Mouse (Mus musculus): Measurements from ENCODE around the gene Lurap1l.
"Not testable (repeated sequence)": the region's sequence is repeated elsewhere in the genome, so short reads cannot be mapped to it uniquely, and the experiment has no call there.

Gene Lurap1l

DNA sequence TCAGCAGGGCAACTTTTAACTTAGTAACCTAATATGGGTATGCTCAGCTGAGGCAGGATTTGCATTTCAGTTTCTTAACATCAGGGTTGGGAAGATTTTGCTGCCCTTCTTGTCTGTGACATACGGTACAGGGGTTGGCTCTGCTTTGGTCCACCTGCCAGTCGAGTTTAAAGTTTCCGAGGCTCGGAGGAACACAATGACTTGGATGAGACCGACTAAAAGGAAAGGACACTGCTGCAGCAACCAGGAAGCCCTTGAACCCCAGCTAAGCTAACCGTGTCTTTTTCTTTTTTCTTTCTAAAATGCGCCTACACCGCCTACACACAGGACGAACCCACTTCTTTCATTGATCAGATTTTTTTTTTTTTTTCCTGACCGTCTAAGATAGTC, at the start of gene Lurap1l:
TSS of gene Lurap1l (plus strand) at position 166 of the 390 bp plus-strand sequence.
- in situ Hi-C loops (cut with MboI, MseI), result no loop called here

DNA sequence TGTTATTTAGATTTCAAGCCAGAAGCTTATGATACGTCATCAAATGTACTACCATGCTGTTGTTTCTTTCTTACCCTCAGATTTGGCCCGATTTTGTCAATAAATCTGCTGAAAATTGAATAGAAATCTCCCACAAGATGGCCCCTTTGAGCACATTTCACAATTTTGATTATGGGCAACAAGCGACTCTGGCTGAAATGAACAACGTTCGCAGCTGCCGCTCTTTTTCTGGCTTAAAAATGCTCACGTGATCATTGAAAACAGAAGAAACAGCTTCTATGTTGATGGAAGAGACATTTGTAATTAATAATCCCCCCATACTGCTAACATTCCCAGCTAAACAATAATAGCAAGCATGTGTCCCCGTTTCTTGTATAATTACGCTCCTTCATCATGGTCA, 47.5 kb upstream of the Lurap1l start:
- in situ Hi-C loops (cut with MboI, MseI), result no loop called here

DNA sequence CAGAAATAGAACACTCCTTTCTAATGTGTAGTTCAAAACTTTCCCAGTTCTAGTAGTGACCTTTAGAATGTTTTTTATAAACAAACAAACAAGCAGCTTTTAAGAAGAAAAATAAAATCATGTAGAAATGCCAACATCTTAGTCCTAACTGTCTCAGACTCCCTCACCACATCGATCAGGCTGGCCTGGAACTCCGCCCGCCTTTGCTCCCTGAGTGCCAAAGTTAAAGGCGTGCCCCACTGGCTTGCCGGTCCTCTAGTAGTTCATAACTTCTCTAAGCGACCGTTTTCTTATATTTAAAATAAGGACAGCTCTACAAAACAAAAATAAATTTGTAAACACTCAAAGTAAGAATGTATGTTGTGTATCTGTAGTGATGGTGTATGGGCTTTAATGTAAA, 46.5 kb upstream of the Lurap1l start:
- in situ Hi-C loops (cut with MboI, MseI), result no loop called here

DNA sequence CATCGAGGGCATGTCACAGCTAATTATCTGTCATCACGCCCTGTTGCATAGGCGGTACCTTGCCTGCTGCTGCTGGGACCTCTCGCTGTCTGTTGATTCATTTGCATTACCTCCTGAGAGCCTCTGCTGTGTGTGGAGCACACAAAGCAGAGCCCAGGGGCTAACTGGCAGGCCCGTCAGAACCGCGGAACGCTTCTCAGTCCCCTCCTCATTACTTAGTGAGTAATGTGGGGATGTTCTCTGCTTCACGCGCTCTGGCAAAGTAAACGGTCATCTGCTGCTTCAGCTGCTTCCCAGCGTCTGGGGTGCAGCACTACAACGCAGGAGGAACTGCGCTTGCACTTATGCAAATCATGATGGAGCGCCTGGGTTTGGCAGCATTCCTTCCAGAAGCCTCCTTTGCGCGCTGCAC, 45.9 kb upstream of the Lurap1l start:
- in situ Hi-C loops (cut with MboI, MseI), result no loop called here

DNA sequence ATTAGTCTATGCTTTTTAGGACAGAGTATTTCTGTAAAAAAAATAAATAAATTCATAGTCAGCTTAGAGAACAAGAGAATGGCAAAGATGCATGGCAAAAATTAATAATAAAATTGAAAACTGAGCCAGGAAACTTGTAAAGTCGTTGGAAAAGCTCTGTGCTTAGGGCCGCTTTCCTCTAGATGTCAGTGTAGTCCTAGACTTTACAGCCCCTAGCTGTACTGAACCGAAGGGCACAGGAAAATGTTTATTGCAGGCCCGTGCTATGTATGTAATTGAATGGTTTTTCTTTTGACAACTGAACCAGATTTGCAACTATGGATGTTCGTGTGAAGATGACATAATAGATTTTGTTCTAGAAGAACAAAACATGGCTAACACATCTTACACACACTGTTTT, 44.4 kb upstream of the Lurap1l start:
- in situ Hi-C loops (cut with MboI, MseI), result no loop called here

DNA sequence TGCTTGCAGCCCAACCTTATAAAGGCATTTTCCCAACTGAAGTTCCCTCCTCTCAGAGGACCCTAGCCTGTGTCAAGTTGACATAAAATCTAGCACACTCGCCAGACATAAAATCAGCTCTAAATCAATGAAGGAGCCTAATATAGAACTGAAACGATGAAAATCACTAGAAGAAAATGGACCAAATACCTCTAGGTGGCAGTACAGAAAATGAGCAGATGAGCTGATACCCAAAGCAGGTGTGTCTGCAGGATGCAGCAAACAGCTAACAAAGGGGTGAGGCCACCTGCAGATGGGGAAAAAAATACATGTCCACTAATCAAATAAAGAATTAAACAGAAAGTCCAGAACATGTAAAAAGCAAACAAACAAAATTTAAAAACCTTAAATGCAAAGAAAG, 40.8 kb upstream of the Lurap1l start:
- in situ Hi-C loops (cut with MboI, MseI), result no loop called here

DNA sequence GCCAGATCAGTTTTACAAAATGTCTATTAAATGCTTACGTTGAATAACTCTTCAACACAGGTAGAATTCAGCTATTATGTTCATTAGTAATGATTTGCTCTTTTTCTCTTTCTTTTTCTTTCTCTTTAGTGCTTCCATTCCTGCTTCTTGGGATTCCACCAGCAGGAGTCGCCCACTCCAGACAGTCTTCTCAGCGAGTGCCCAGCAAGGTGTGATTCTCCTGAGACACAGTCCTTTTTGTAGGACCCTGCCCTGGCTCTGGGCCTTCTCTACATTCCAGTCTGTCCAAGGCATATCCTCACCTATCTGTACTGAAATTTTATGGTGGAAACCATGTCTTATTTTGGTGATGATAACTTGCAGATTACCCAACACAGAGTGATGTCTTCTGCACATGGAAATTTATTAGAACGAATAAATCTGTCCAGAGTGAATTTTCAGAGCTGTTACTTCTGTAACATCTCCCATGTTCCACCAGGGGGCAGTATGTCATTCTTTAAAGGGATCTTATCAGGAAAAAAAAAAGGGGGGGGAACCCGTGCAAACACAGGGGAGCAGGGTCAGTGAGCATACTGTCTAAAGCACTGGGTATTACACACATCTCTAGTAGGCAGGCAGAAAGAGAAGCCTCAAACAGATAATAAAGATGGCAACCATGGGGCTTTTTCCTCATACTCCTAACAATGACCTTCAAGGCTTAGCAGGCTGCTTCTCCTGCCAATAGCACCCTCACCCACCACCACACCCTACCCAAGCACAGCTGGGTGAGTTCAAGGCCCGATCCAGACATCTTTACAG, 37.4 kb upstream of the Lurap1l start:
- in situ Hi-C loops (cut with MboI, MseI), result no loop called here

DNA sequence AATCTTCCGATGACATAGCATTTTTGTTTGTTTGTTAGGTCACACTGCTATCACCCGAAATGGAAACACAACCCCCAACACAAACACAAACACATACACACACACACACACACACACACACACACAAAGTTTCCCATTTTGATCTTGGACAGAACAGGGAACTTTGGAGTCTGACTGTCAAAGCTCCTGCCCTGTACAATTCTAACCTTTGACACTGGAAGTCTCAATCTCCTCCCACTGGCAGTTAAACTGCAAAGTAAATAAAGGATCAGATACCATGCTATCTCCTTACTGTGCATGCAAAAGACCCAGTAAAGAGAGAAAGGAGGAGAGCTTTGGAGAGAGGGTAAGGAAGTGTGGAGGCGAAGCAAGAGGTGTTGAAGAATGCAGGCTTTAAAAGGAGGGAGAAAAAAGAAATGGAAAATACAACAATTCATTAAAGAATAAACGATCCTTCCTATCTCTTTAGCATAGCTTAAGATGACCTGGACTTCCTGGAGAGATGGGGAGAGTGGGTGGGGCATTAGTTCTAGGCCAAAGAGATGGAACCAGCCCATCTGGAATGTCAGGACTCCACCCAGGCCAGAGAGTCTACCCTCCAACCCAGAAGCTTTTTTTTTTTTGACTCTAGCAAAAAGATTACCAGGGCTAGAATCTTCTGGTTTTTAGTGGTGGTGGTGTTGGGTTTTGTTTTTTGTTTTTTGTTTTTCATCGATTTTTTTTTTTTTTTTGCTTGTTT, 36.2 kb upstream of the Lurap1l start:
- in situ Hi-C loops (cut with MboI, MseI), result no loop called here

DNA sequence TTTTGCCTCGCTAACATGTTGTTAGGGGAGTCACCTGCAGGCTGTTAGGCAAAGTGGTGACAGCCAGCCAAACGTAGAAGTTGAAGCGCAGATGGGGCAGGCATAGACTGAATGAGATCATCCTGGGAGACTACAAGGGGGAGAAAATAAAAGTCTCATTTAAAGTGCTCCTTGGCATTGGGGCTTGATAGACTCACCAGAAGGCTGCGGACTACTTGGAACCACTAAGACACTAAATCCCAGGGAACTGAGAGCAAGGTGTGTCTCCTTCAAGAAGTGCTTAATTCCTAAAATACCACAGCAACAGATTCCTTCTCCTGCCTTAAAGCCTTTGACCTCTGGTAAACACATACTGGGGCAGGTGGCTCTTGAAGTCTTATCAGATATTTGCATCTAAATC, 35.4 kb upstream of the Lurap1l start:
- in situ Hi-C loops (cut with MboI, MseI), result no loop called here

DNA sequence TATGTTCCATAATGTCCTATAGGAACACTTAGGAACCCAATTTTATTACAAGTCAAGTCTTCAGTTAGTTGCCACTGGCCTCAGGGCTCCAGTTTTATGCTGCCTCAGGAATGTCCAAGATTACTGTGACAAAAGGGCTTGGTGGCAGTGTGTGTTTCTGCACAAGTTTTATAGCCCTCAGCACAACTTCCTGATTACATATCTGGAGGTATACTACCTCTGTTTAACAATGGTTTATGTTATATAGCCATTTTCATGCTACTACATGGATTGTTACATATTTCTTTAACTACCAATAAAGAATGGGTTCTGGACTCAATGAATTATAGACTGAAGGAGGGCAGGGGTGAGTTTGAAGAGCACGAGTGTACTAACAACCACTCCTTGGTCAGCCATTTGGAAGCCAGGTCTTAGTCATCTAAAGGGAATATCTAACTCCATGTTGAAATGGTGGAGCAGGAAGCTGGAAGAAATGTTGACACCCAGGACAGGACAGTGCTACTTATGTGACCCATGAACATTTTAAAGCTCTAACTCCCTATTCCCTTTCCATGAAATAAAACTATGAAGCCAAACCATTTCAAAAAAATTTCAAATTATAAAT, 28.3 kb upstream of the Lurap1l start:
- in situ Hi-C loops (cut with MboI, MseI), result no loop called here

DNA sequence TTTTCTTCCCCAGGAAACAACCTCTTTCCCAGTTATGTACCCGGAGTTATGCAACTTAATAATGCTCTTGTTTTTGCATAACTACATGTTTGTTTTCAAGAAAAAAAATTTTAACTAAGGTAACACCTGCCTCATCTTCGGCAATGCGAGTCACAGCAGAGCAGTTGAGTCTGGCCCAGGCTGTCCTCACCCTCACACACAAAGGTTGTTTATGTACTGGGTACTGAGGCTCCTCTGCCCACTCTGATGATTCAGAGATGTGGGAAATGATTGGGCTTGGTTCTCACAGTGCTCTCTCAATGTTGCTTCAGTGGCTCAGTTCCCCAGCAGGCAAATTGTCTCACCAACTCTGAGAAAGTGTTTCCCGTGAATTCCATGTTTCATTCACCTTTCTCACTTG, 23.8 kb upstream of the Lurap1l start:
- in situ Hi-C loops (cut with MboI, MseI), result no loop called here

DNA sequence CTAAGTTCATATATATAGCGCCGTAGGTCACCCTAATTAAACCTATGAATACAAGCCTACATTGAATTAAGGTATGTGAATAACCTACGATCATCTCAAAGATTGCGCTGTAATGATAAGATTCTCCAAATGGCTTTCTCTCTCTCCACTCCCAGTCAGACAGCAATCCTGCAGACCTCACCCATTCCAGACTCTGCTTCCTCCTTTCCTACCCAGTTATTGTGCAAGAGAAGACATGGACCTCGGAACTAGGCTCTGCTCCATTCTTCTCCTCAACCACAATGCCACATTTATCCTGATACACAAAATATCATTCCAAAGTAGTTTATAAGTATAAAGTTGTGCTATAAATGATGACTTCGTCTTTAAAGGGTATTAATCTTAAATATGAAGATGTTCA, 19.4 kb upstream of the Lurap1l start:
- in situ Hi-C loops (cut with MboI, MseI), result no loop called here

DNA sequence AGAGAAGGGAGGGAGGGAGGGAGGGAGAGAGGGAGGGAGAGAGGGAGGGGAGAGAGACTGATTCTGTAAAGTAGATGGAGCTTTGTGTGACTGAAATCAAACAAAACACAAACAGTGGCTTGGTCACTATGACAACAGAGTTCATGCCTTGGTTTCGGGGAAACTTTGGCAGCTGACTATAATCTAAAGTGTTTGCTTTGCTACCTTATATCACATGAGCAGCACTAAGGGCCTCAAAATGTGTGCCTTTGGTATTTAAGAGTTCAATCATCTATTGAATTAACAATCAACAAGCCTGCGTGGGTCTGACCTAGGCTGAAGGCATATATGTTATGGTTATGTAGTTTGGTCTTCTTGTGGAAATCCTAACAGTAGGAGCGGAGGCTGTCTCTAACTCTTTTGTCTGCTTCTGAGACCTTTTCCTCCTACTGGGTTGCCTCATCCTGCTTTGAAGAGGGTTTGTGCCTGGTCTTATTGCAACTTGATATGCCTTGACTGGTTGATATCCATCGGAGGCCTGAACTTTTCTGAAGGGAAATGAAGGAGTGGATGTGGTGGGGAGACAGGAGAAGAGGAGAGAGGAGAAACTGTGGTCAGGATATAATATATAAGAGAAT, 15.1 kb upstream of the Lurap1l start:
- in situ Hi-C loops (cut with MboI, MseI), result no loop called here

DNA sequence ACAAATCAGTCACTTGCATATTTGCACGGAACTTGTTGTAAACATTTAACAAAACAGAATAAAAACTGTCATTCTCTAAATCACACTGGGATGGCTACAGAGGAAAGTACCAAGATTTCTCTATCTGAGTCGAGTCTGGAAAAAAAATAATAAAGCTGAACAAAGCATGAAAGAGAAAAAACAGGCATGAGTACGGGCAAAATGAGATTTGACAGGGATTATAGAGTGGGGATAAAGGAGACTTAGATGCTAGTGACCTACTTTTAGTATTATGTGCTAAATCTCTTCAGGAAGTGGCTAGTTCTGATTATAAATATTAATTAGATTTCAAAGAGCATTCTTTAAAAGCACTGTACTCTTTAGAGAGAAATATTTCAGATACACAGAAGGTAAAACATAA, 3.7 kb upstream of the Lurap1l start:
- in situ Hi-C loops (cut with MboI, MseI), result no loop called here

DNA sequence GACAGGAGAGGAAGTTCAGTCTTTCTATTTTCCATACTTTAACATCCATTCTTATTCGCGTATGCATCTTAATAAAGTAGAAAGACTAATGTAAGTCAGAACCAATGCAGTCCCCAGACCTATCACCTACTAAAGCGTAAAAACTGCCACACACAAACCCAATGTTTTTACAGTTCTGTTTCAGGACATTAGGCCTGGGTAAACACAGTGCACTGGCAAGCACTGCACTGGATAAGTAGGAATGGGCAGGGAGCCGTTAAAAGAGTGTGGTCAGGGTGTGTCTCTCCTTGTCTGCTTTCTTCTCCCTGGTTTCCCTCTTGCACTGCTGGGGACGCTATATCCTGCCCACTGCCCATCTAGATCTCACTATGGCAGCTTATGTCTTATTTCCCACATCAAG, 2.5 kb upstream of the Lurap1l start:
- in situ Hi-C loops (cut with MboI, MseI), result no loop called here

DNA sequence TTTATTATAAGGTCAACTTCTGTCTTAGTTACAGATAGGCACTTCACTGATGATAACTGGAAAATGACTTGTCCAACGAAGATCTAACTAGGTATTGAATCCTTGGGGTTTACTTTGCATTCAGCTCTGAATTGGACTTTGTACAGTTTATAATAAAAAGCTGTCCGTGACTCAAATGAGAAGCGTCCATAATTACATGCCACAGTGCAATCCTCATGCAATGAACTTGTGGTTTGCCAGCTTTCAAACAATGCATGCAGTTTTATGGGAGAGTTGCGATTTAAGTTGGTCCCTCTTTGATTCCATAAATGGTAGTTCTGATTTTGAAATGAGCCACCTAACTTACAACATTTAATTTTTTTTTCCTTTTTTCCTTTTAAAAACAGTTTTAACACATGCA, 1.5 kb upstream of the Lurap1l start:
- in situ Hi-C loops (cut with MboI, MseI), result no loop called here

DNA sequence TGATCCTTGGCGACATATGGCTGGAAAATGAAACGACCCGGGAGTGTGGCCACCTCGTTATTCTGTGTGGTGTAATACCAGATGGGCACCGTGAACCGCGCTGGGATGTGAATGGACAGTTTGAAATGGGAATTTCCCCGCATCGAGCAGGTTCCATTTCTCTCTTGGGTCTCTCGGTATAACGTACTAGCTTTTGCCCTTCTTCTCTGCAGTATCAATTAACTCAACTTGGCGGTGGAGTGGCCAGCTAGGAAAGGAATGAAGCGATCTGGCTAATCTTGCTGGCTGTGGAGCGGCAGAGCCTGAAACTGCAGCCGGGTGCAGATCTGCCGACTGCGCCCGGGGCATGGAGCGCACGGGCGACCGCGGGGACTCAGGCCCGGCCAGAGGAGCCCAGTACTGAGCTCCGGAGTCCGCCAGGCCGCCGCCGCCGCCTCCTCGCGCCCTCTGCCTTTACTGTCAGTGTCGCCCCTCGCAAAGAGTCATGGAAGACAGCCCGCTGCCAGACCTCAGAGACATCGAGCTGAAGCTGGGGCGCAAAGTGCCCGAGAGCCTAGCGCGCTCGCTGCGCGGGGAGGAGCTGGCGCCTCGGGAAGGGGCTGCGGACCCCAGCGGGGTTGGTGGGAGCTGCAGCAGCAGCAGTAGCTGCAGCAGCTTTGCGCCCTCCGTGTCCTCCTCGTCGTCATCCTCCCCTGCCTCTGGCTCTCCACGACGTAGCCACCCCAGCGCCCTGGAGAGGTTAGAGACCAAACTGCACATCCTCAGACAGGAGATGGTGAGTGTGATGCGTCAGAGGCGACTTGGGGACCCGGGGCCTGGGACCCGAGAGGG, 640 bp downstream of the Lurap1l start:
- in situ Hi-C loops (cut with MboI, MseI), result no loop called here

DNA sequence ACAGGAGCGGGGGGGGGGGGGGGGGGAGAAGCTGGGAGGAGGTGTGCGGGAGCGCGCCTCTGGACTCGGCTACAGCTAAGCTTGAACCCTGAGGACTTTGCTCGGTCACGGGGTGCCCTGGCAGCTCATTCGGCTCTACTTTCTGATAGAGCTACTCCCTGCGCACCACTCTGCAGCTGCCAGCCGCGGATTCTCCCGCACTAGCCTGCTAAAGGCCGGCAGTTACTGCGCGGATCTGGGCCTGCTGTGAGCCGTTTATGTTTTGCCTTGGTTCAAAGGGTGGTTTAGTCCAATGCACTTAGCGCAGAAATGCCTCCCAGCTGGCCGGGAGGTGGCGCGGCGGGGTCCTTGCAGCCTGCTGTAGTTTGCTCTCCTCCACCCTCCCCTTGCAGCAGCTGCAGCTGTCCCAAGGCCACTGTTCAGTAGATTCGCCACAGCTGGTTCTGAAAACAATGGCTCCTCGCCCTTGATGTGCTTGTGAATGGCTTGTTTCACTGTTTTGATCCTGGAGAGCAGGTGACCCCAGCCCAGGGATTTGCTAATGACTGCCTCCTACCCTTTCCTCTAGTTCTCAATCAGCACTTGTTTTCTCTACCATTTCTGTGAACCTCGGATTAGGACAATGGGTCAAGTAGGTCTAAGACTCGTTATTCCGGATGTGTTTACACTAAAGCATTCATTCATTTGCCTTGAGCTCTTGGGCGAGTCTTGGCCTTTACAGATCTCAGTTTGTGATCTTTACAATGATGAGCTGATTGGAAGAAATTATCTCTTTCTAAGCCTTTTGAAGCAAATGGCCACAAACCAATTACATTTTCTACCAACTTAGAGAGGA, 1.5 kb downstream of the Lurap1l start:
- in situ Hi-C loops (cut with MboI, MseI), result no loop called here

DNA sequence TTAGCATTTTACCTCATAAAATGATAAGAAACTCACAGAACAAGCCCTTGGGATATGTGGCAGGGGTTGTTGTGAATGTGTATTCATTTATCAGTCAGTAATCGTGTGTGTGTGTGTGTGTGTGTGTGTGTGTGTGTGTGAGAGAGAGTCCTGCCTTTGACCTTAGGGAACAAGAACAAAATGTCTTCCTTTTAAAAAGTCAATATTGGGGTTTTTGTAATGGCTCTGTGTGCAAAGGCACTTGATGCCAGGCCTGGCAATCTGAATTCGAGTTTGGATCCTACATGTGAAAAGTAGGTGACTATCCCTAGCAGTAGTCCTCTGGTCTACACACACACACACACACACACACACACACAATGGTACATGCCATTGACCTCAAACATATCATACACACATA, 4.8 kb downstream of the Lurap1l start:
- in situ Hi-C loops (cut with MboI, MseI), result no loop called here

DNA sequence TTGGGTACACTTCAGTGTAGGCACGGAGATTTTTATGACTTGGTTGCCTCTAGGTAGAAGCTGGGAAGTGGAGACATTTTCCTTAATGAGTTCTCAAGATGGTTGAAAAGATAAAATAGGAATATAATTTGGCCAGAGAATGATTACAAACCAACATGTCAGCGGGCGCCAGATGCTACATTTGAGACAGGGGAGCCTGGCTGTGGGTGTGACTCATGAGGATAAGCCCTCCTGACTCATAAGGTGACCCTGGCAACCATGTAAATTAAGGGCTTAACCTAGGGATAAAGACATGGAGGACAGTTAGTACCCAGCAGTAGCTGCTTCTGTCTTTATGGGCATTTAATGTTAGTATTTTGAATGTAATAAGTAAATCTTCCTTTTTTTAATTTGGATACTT, 6.2 kb downstream of the Lurap1l start:
- in situ Hi-C loops (cut with MboI, MseI), result no loop called here

DNA sequence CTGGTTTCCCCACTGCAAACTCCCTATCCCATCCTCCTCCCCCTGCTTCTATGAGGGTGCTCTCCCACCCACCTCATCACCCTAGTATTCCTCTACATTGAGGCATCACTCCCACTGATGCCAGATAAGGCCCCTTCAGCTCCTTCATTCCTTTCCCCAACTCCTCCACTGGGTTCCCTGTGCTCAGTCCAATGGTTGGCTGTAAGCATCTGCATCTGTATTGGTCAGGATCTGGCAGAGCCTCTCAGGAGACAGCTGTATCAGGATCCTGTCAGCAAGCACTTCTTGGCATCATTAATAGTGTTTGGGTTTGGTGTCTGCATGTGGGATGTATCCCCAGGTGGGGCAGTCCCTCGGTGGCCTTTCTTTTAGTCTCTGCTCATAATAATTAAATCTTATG, 6.7 kb downstream of the Lurap1l start:
- in situ Hi-C loops (cut with MboI, MseI), result not testable (repeated sequence)
